Mouse (Mus musculus) embryonic stem cell, embryonic (primary cell): Measurements from ENCODE around the gene Gart.

ENCODE experiments used
- CTCF ChIA-PET, 4 experiments: fragments of 300-600 bp in 2 of 4; fragments of 350-600 bp in 2 of 4; sonication (Branson Sonifier 250); formaldehyde crosslinking; loops; one replicate each; lab custom pipeline; 2022; ENCODE audit warnings: inconsistent platforms in 2 of 4; lab: Charles Lee
- POLR2A ChIA-PET, 4 experiments: fragments of 300-600 bp in 2 of 4; fragments of 350-600 bp in 2 of 4; sonication (Branson Sonifier 250); formaldehyde crosslinking; loops; one replicate each; lab custom pipeline; 2022; ENCODE audit warnings: antibody characterized with exemption in 4 of 4, inconsistent platforms in 1 of 4; lab: Charles Lee

Gene Gart

GRCm38 (mm10) chr16:91632940-91633339 is 13.8 kb downstream of the Gart start:
- CTCF ChIA-PET: interaction anchor here in 1 of 4 experiments (0.6 to 0.7 kb wide), 2 partner anchors 120 to 269 kb away, joined by 3 read pairs; no protein-coding TSS in a partner anchor
- POLR2A ChIA-PET: interaction anchor here (0.6 to 10.4 kb wide), 16 partner anchors 9 to 491 kb away, joined by 3 to 121 read pairs (median 4); partner anchors contain the start of genes Gart (in 3 of the 4) and Son (in 3 of the 4)

DNA sequence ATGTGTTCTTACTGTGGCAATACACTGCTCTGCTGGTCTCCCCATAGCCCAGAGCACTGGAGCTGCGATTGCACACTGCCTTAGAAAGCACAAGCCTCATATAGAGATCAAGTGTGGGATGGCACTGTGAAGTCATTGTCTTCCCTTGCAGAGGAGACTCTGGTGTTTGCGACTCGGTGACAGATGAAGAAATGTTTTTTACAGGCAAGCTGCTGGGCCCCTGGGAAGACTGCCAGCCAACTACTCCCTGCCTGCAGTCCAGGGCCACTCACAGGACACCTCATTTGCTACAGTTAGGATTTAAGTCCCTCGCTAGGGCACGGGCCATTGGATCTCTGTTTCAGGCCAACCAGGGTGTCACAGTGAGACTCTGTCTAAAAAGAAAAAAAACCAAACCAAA is 14.3 kb downstream of the Gart start:
- ChIA-PET POLR2A (interaction anchor here (0.6 to 10.4 kb wide), 19 partner anchors 9 to 492 kb away, joined by 3 to 121 read pairs (median 5); partner anchors contain the start of genes Gart (in 3 of the 4) and Son (in 3 of the 4)), CTCF (interaction anchor here in 1 of 4 experiments (0.6 to 0.7 kb wide), 2 partner anchors 119 to 268 kb away, joined by 3 read pairs; no protein-coding TSS in a partner anchor)

- CTCF ChIA-PET: interaction anchor here in 2 of 4 experiments (0.5 to 1.7 kb wide), 3 partner anchors 10 to 125 kb away, joined by 3 to 4 read pairs (median 4); no protein-coding TSS in a partner anchor
- POLR2A ChIA-PET: interaction anchor here (0.5 to 10.4 kb wide), 38 partner anchors 9 to 601 kb away, joined by 3 to 121 read pairs (median 5); partner anchors contain the start of genes Gart (in 4 of the 4), Son (in 4 of the 4), Donson (in 3 of the 4) and Ifnar1 (in 2 of the 4)
Observed at GRCm38 (mm10) chr16:91630584-91630983, 16.2 kb downstream of the Gart start.

GRCm38 (mm10) chr16:91629749-91630148 is 17.0 kb downstream of the Gart start:
- ChIA-PET POLR2A (interaction anchor here (0.6 to 10.4 kb wide), 31 partner anchors 9 to 438 kb away, joined by 3 to 121 read pairs (median 6); partner anchors contain the start of genes Gart (in 4 of the 4), Son (in 4 of the 4), Donson (in 3 of the 4) and Dnajc28 (in 1 of the 4)), CTCF (interaction anchor here in 2 of 4 experiments (0.7 to 1.7 kb wide), 2 partner anchors 48 to 124 kb away, joined by 3 read pairs; no protein-coding TSS in a partner anchor)

DNA sequence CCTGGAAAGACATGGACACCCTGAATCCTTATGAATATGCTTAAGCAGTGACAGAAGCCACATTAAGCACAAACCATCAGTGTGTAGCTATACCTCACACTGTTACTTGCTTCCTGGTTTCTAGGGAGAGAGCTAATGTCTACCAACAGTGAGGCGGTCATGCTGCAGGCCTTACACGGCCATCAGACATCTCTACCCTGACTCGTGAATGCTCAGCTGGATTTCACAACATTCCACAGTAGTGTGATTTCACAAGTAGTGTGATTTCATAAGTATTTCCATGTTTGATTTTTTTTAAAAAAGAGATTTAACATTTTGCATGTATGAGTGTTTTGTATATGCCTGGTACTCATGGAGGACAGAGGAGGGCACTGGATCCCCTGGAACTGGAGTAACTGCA is 18.1 kb downstream of the Gart start:
- ChIA-PET CTCF (no interaction called here), POLR2A (interaction anchor here (0.6 to 10.4 kb wide), 13 partner anchors 8 to 76 kb away, joined by 3 to 121 read pairs (median 8); partner anchors contain the start of genes Son (in 4 of the 4) and Gart (in 3 of the 4))

DNA sequence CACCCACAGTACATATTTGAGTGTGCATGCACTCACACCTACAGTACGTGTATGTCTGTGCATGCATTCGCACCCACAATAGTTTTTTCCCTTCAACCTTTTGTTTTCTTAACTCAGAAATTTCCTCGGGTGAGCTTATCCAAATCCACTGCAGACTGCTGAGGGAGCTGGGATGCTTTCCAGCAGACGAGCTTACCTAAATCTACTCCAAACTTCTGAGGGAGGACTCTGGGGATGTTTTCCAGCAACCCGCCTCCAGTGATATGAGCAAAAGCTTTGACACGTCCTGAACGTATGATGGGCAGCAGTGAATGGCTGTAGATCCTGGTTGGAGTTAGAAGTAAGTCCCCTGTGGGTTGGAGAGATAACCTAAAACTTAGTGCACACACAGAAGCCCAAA is 18.9 kb downstream of the Gart start:
- ChIA-PET CTCF (no interaction called here), POLR2A (interaction anchor here in 3 of 4 experiments (0.5 to 10.4 kb wide), 8 partner anchors 7 to 34 kb away, joined by 3 to 121 read pairs (median 20); partner anchors contain the start of genes Gart (in 3 of the 3) and Son (in 3 of the 3))

- ChIA-PET CTCF (no interaction called here), POLR2A (interaction anchor here in 3 of 4 experiments (0.7 to 1.8 kb wide), 5 partner anchors 14 to 58 kb away, joined by 3 to 6 read pairs (median 3); partner anchors contain the start of genes Gart (in 2 of the 3) and Son (in 2 of the 3))
Observed at GRCm38 (mm10) chr16:91623074-91623473, 23.7 kb downstream of the Gart start.

- CTCF ChIA-PET: interaction anchor here (0.6 to 1.4 kb wide), 5 partner anchors 10 to 315 kb away, joined by 3 to 4 read pairs (median 4); no protein-coding TSS in a partner anchor
Observed at GRCm38 (mm10) chr16:91620991-91621390, 25.8 kb downstream of the Gart start.

GRCm38 (mm10) chr16:91620185-91620584 is 26.6 kb downstream of the Gart start:
- POLR2A ChIA-PET: interaction anchor here (0.6 to 2.9 kb wide), 26 partner anchors 8 to 226 kb away, joined by 3 to 36 read pairs (median 6); partner anchors contain the start of genes Gart (in 3 of the 4), Son (in 3 of the 4), Donson (in 2 of the 4) and Tmem50b (in 2 of the 4)
- CTCF ChIA-PET: interaction anchor here in 3 of 4 experiments (0.6 to 1.4 kb wide), 3 partner anchors 11 to 699 kb away, joined by 4 read pairs; no protein-coding TSS in a partner anchor

More at GRCm38 (mm10) chr16:91620991-91621390, 25.8 kb downstream of the Gart start:
- POLR2A ChIA-PET: interaction anchor here (0.6 to 2.9 kb wide), 39 partner anchors 8 to 227 kb away, joined by 3 to 36 read pairs (median 5); partner anchors contain the start of genes Son (in 4 of the 4), Donson (in 3 of the 4), Gart (in 3 of the 4) and Tmem50b (in 2 of the 4)

GRCm38 (mm10) chr16:91618511-91619501 is 27.9 kb downstream of the Gart start, which contains the start of gene Dnajc28:
TSS of gene Dnajc28 (minus strand) at chr16:91619026.
- ChIA-PET CTCF (interaction anchor here in 2 of 4 experiments (0.6 kb wide), 4 partner anchors 18 to 267 kb away, joined by 3 to 10 read pairs (median 6); no protein-coding TSS in a partner anchor), POLR2A (interaction anchor here in 2 of 4 experiments (0.7 to 3.4 kb wide), 10 partner anchors 11 to 71 kb away, joined by 3 to 18 read pairs (median 3); partner anchors contain the start of genes Gart (in 2 of the 2) and Son (in 2 of the 2))

DNA sequence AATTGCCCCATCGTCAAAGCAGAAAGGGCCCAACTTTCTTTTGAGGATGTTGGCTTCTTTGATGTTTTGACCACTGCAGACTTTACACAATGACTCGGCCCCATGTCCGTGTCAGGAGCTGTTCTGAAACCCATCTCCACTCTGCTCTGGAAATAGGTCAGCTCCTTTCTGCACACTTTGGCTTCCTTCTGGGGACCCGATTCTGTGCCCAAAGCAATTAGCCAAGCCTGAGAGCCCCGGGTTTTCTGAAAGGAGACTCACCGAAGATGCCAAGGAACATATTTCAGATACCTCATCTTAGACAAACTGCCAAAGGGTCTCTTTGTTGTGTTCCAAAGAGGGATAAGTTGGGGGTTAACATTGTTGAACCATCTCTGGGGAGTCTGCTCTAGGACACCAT is 32.2 kb downstream of the Gart start:
- POLR2A ChIA-PET: interaction anchor here in 1 of 4 experiments (0.8 to 1.2 kb wide), 3 partner anchors 10 to 119 kb away, joined by 3 to 6 read pairs (median 4); partner anchors contain the start of genes Gart and Son
- CTCF ChIA-PET: no interaction called here

DNA sequence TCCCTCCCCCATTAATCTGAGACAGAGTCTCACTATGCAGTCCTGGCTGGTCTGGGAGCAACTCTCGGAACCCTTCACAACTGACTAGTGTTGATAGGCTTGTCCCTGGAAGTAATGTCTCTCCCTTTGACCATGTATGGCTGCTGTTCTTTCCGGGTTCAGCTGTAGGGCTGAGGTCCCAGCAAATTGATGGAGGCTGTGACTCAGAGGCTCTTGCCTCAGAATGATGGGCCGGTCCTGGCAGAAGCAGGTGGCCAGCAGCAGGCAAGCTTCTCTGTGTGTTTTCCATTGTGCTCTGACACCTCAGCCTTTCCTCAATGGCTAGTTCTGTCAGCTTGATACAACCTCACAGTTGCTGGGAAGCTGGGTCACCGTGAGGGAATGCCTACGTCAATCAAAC is 34.2 kb downstream of the Gart start:
- POLR2A ChIA-PET: interaction anchor here in 2 of 4 experiments (0.9 to 2.6 kb wide), 6 partner anchors 14 to 86 kb away, joined by 3 to 11 read pairs (median 6); partner anchors contain the start of genes Gart (in 1 of the 2), Son (in 1 of the 2) and Tmem50b (in 1 of the 2)

GRCm38 (mm10) chr16:91611248-91611647 is 35.5 kb downstream of the Gart start:
- ChIA-PET CTCF (interaction anchor here in 3 of 4 experiments (0.5 to 1.3 kb wide), 3 partner anchors 8 to 147 kb away, joined by 3 to 5 read pairs (median 5); no protein-coding TSS in a partner anchor), POLR2A (interaction anchor here in 3 of 4 experiments (0.7 to 2.6 kb wide), 14 partner anchors 9 to 84 kb away, joined by 3 to 12 read pairs (median 4); partner anchors contain the start of genes Son (in 3 of the 3), Gart (in 2 of the 3) and Tmem50b (in 2 of the 3))

More for the DNA sequence above, 34.2 kb downstream of the Gart start:
- CTCF ChIA-PET: no interaction called here

GRCm38 (mm10) chr16:91609501-91610245 is 37.1 kb downstream of the Gart start:
- CTCF ChIA-PET: interaction anchor here in 1 of 4 experiments (0.6 to 1.1 kb wide), 2 partner anchors 19 to 97 kb away, joined by 3 read pairs; no protein-coding TSS in a partner anchor
- POLR2A ChIA-PET: interaction anchor here in 3 of 4 experiments (0.7 to 2.1 kb wide), 10 partner anchors 11 to 629 kb away, joined by 3 to 10 read pairs (median 3); partner anchors contain the start of genes Gart (in 1 of the 3), Ifnar1 (in 1 of the 3) and Son (in 1 of the 3)

- ChIA-PET CTCF (no interaction called here), POLR2A (interaction anchor here in 2 of 4 experiments (0.7 to 0.8 kb wide), 2 partner anchors 41 to 110 kb away, joined by 3 read pairs; no protein-coding TSS in a partner anchor)
Observed at GRCm38 (mm10) chr16:91606958-91607357, 39.8 kb downstream of the Gart start.

GRCm38 (mm10) chr16:91605156-91605555 is 41.6 kb downstream of the Gart start:
- ChIA-PET CTCF (no interaction called here), POLR2A (interaction anchor here in 1 of 4 experiments (0.8 to 2.1 kb wide), 3 partner anchors 7 to 12 kb away, joined by 3 to 5 read pairs (median 3); partner anchors contain the start of gene Tmem50b)
